Mouse (Mus musculus) adrenal gland, adult 8-10 months (tissue): ENCODE measurements at regions not wholly inside any gene's neighbourhood (a gene's known extent, or its start where the extent isn't known, plus 50 kb on each side); places are given as distances from the start of the nearest gene placed in this dataset.

Experiments
- DNase-seq: peaks from one replicate; pipeline ENCODE4 v3.0.0; 2022

GRCm38 (mm10) chr11:57899335-57899734 lies 66.7 kb upstream of the Hand1 start:
- DNase-seq = no peak

GRCm38 (mm10) chr11:57895497-57895896 lies 62.9 kb upstream of the Hand1 start:
- DNase-seq = no peak

- no peak for DNase-seq
These were observed 50.4 kb upstream of the Hand1 start for GRCm38 (mm10) chr11:57882736-57883635.
